ENCODE assay signal across 14 mouse cellular contexts in the genomic region with DNA sequence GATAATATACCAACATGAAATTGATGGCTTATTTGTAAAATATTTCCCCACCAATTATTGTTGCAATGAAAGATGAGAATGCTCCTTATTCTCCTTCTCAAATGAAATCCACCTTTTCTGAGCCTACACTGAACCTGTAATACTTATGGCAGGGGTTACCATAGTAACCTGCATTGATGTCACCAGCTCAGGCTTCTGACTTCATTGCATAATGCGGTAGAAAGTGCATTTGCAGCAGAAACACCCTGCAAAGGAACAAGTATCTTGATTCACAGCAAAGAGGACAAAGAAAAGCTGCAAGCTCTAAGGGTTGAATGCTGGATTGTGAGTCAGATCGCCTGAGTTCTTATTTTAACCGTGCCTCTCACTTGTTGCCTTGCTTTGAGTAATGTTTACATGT.
DNase-seq lines count a peak whose midpoint lies in the region; ATAC-seq and TF ChIP-seq lines count a peak whose summit lies in the region.
"Had no signal": no experiment of that assay in that cellular context is flagged by ENCODE, and none has a peak within 500 bp of the region (broad histone marks: within the 10 kb centered on the region; RNA-seq: fewer than 3 reads in every experiment).

No protein-coding gene starts in this region.

- DNase-seq in layer of hippocampus, adult 11-12 months (ENCODE audit: low spot score) = peak; percentile 11
- no peak for DNase-seq in layer of hippocampus, postnatal 10 days (ENCODE audit: low spot score in 2 of 2)
- DNase-seq in forebrain, postnatal 0 days = peak; percentile 49
- DNase-seq in right cerebral cortex, postnatal 10 days (ENCODE audit: low spot score in 2 of 2) = peak; percentile 29 to 55
- DNase-seq in adrenal gland, adult 2 months = no peak
- DNase-seq in ovary, postnatal 10 days (ENCODE audit: low spot score) = no peak
- DNase-seq in spleen, adult 12 weeks (ENCODE audit: low spot score) = no peak
- DNase-seq: adrenal gland, postnatal 36 days had no signal

- ATAC-seq in forebrain, postnatal 0 days = peak; percentile 95
- ATAC-seq in megakaryocyte, adult 5-6 weeks (ENCODE audit: poor library complexity, severe bottlenecking) = peak; percentile 49; the same call in 1 of the 2 replicates
- ATAC-seq: inflammation-experienced regulatory T-cells, adult 6 months; liver, embryonic 12.5 days; Patski had no signal

- no peak overlapping the region for H3K4me3 ChIP-seq in forebrain, postnatal 0 days (ENCODE audit: low read depth, low read length)
- H3K4me3 ChIP-seq: layer of hippocampus, adult 2 months; liver, embryonic 12.5 days; megakaryocyte, embryonic 14.5 days had no signal

- H3K27me3 ChIP-seq in forebrain, postnatal 0 days (ENCODE audit: insufficient read depth, low read length) = no peaks in the 10 kb centered on the region
- H3K27me3 ChIP-seq: liver, embryonic 12.5 days; megakaryocyte, embryonic 14.5 days had no signal

- H3K36me3 ChIP-seq in forebrain, postnatal 0 days (ENCODE audit: insufficient read depth) = no peaks in the 10 kb centered on the region
- H3K36me3 ChIP-seq: liver, embryonic 12.5 days had no signal

- TF ChIP-seq CTCF in forebrain, postnatal 0 days (IDR thresholded peaks at IDR 0.05; ENCODE audit: low read depth) = no peak

- no peak overlapping the region for H3K27ac ChIP-seq in forebrain, postnatal 0 days (ENCODE audit: low read depth, low read length)
- H3K27ac ChIP-seq: layer of hippocampus, adult 2 months; liver, embryonic 12.5 days had no signal

- H3K9ac ChIP-seq in forebrain, postnatal 0 days = no peak overlapping the region
- H3K9ac ChIP-seq: liver, embryonic 12.5 days had no signal

- H3K4me1 ChIP-seq in forebrain, postnatal 0 days (ENCODE audit: insufficient read depth) = no peaks in the 10 kb centered on the region
- H3K4me1 ChIP-seq: liver, embryonic 12.5 days had no signal

- peak overlapping the region; percentile 3; the same call in 1 of the 2 replicates for H3K4me2 ChIP-seq in forebrain, postnatal 0 days (ENCODE audit: low read depth)
- H3K4me2 ChIP-seq: liver, embryonic 12.5 days had no signal

- 4% methylated on average over 3 of the region's 3 CpGs for whole genome bisulfite sequencing in forebrain, postnatal 0 days

- no peaks in the 10 kb centered on the region for H3K9me3 ChIP-seq in forebrain, postnatal 0 days (ENCODE audit: low read length)
- H3K9me3 ChIP-seq: liver, embryonic 12.5 days; megakaryocyte, embryonic 14.5 days had no signal

Comparison
In these comparisons a context has a peak if more than half of its experiments do, and no peak if none do; other contexts are left out.
1. DNase-seq: peak in layer of hippocampus, adult 11-12 months (single experiment), forebrain, postnatal 0 days (single experiment) and right cerebral cortex, postnatal 10 days (2 of 2); none in layer of hippocampus, postnatal 10 days (0 of 2), adrenal gland, adult 2 months (single experiment), ovary, postnatal 10 days (single experiment) and spleen, adult 12 weeks (single experiment).